Mouse (Mus musculus) stomach, embryonic 16.5 days (tissue): Measurements from ENCODE around the gene Iqsec1. TPM values are rescaled to one million over a fixed set of nuclear protein-coding genes. Genes with fewer than 3 reads are reported as not detected.

ENCODE experiments used
- ATAC-seq: fragments of 200-750 bp; cut with Nextera tagmentation; 2 replicates; pipeline ENCODE4 v1.8.0; 2017; ENCODE audit warnings: moderate number of reproducible peaks, moderate TSS enrichment; ENCODE audit not compliant: insufficient read depth, low FRiP score
- H3K27ac ChIP-seq: fragments of 300-500 bp; sonication (generic); 2 replicates; pipeline ENCODE4 v1.5.1; 2014; ENCODE audit warnings: low read length
- H3K27me3 ChIP-seq: fragments of 300-500 bp; sonication (generic); 2 replicates; pipeline ENCODE4 v1.6.1; 2014; ENCODE audit warnings: low read length, control low read depth, mixed read lengths; ENCODE audit not compliant: control insufficient read depth, insufficient read depth
- H3K36me3 ChIP-seq: fragments of 300-500 bp; sonication (generic); 2 replicates; pipeline ENCODE4 v1.6.1; 2014; ENCODE audit warnings: low read length; ENCODE audit not compliant: control insufficient read depth, insufficient read depth
- H3K4me1 ChIP-seq: fragments of 300-500 bp; sonication (generic); 2 replicates; pipeline ENCODE4 v1.6.1; 2014; ENCODE audit warnings: low read length, control low read depth, mixed read lengths; ENCODE audit not compliant: control insufficient read depth, insufficient read depth
- H3K4me2 ChIP-seq: fragments of 300-500 bp; sonication (generic); 2 replicates; pipeline ENCODE4 v1.6.1; 2014; ENCODE audit warnings: low read depth, low read length, mixed read lengths
- H3K4me3 ChIP-seq: fragments of 300-500 bp; sonication (generic); replicated peaks from 2 replicates; pipeline ENCODE4 v1.5.1; 2014; ENCODE audit warnings: mild to moderate bottlenecking, low read length
- H3K9ac ChIP-seq: fragments of 300-500 bp; sonication (generic); 2 replicates; pipeline ENCODE4 v1.6.1; 2014; ENCODE audit warnings: low read length
- H3K9me3 ChIP-seq: fragments of 300-500 bp; sonication (generic); replicated peaks from 2 replicates; pipeline ENCODE4 v1.6.1; 2016; ENCODE audit warnings: low read length, control low read depth; ENCODE audit not compliant: control insufficient read depth
- WGBS: fragments of 180-500 bp; shearing (Covaris S2); extraction: QIAGEN DNeasy Blood & Tissue Kit; methylation state at CpG from one replicate; pipeline ENCODE4 v1.1.7; 2014; 5-methylcytosine and 5-hydroxymethylcytosine counted together
- polyA plus RNA-seq: library from polyadenylated mRNA; unstranded; fragments of >200 nt; fragmentation: Nextera tagmentation; extraction: Ambion mirVana; gene quantifications from 2 replicates; pipeline ENCODE4 v1.2.1, GENCODE M21; 2015

Iqsec1 gene
- polyA plus RNA-seq, 1 experiment from 2014 or later: 8.3 TPM

GRCm38 (mm10) chr6:91004157-91004556 is 15.7 kb upstream of the Iqsec1 start:
- ATAC-seq: no peak
- H3K4me3 ChIP-seq: no peak overlapping the region
- no peaks in the 10 kb centered on the region for H3K36me3 ChIP-seq
- H3K27me3 ChIP-seq: no peaks in the 10 kb centered on the region
- no peak overlapping the region for H3K4me2 ChIP-seq
- H3K9ac ChIP-seq: no peak overlapping the region
- no peak overlapping the region for H3K27ac ChIP-seq
- WGBS: 85% methylated on average over 2 of the region's 2 CpGs
- no peaks in the 10 kb centered on the region for H3K4me1 ChIP-seq
- H3K9me3 ChIP-seq: no peaks in the 10 kb centered on the region

DNA sequence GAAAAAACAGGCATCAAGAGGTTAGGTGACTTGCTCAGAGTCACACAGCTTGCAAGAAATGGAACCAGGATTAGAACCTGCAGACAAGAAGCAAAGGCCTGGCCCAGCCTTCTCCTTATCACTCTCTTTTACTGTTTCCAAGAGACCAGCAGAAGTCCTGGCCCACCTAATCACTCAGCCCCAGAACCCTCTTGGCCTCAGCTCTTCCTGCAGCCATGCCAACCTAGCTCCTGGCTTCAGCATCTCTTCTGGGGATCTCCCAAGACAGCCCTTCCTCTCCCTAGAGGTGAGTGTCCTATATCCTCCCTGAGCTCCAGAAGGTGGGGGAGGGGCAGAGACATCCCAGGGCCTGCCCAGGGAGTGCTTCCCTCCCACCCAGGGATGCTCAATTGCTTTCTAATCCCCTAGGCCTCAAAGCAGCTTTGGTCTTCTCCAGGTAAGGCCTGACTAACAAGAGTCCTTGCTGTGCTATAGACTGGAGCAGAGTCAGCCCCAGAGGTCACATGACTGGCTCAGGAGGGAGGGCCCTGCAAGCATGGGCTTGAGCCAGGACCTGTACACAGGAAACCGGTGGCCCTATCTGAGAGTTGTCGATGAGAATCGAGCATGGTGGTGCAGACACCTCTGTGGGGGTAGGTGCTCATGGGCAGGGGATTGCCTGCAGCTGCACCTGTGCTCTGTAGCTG is 15.0 kb upstream of the Iqsec1 start:
- WGBS: 15% methylated on average over 3 of the region's 3 CpGs
- Histone ChIP-seq H3K9ac (no peak overlapping the region), H3K4me1 (no peaks in the 10 kb centered on the region), H3K4me2 (no peak overlapping the region), H3K4me3 (no peak overlapping the region), H3K27me3 (no peaks in the 10 kb centered on the region), H3K27ac (no peak overlapping the region), H3K9me3 (no peaks in the 10 kb centered on the region), H3K36me3 (no peaks in the 10 kb centered on the region)
- peak; percentile 66 for ATAC-seq

DNA sequence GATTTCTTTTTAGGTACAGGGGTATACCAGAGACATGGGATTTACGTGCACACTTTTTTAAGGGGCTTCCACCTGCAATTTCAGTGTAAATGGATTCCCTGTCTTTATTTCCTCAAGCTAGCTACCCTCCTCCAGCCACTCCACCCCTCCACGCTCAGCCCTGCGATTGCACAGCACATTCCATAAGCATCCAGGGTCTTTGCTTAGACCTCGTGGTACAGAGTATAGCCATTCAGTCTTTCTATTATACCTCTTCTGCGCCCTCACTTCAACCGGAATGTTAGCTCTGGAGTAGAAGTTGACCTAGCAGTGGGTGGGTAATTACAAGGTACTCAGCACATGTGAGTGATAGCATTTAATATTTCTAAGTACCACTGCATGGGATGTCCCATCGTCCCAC is 13.1 kb upstream of the Iqsec1 start:
- Histone ChIP-seq H3K36me3 (no peaks in the 10 kb centered on the region), H3K9ac (no peak overlapping the region), H3K4me1 (no peaks in the 10 kb centered on the region), H3K4me2 (no peak overlapping the region), H3K4me3 (no peak overlapping the region), H3K9me3 (no peaks in the 10 kb centered on the region), H3K27me3 (no peaks in the 10 kb centered on the region), H3K27ac (no peak overlapping the region)
- 43% methylated on average over 7 of the region's 7 CpGs for WGBS
- no peak for ATAC-seq

DNA sequence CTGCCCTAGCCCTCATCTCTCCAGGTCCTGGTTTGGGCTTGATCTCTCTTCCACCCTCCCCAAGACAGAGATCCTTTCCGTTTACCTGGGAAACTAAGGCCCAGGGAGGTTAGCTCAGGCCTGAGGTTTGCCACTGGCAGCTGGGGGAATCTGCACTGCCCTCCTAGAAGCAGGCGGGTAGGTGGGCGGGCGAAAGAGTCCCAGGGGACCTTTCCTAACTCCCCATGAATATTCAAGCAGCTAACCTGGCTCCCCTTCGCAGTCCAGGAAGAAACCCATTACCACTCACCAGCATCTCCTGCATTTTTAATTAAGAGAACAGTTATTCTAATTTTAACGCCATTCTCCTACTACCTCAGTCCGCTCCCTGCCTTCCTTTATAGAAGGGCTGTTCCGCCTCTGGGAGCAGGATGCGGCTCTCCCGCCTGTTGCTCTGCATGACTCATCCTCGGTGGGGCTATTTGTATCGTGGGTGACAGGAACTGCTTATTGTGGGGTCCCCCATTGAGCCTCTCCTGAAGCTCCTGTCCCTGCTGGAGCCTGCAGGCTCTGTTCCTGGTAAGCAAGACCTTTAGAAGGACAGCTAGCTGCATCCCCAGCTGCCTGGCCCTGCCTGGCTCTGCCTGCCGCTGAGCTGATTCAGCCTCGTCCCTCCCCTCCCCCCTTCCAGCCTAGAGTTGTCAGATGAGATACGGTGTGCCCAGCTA is 12.5 kb upstream of the Iqsec1 start:
- H3K9ac ChIP-seq: 0 out of 2 replicates have a peak overlapping the region, but pooled peaks have one; percentile 40
- no peaks in the 10 kb centered on the region for H3K4me1 ChIP-seq
- no peak overlapping the region for H3K4me3 ChIP-seq
- peak; percentile 52; the same call in 1 of the 2 replicates for ATAC-seq
- H3K36me3 ChIP-seq: no peaks in the 10 kb centered on the region
- H3K27me3 ChIP-seq: no peaks in the 10 kb centered on the region
- no peaks in the 10 kb centered on the region for H3K9me3 ChIP-seq
- peak overlapping the region; percentile 37 for H3K4me2 ChIP-seq
- H3K27ac ChIP-seq: no peak overlapping the region
- WGBS: 22% methylated on average over 15 of the region's 15 CpGs

- no peak overlapping the region for H3K27ac ChIP-seq
- H3K36me3 ChIP-seq: no peaks in the 10 kb centered on the region
- no peak for ATAC-seq
- no peak overlapping the region for H3K9ac ChIP-seq
- no peaks in the 10 kb centered on the region for H3K9me3 ChIP-seq
- H3K27me3 ChIP-seq: no peaks in the 10 kb centered on the region
- H3K4me1 ChIP-seq: no peaks in the 10 kb centered on the region
- no peak overlapping the region for H3K4me3 ChIP-seq
- no peak overlapping the region for H3K4me2 ChIP-seq
- 80% methylated on average over 4 of the region's 4 CpGs for WGBS
These were observed 10.7 kb upstream of the Iqsec1 start for GRCm38 (mm10) chr6:90999176-90999575.

DNA sequence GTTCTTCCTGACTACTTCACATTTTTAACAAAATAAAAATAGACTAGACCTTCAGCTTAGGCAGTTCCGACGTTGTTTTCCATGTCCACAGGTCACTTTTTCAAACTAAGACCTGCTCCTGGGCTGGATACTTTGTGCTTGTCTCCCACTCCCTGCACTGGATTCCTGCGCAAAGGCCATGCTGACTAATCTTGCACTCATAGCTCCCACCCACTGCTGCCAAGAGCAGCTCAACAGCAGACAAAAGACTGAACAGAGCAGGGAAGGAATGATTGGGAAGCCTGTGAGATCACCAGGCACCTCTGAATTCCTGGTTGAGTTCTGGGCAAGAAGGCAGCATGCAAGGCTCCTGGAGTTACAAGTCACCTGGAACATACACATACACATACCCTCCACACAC is 8.5 kb upstream of the Iqsec1 start:
- no peak overlapping the region for H3K27ac ChIP-seq
- no peaks in the 10 kb centered on the region for H3K9me3 ChIP-seq
- whole genome bisulfite sequencing: 85% methylated on average over 3 of the region's 3 CpGs
- no peaks in the 10 kb centered on the region for H3K27me3 ChIP-seq
- H3K4me1 ChIP-seq: no peaks in the 10 kb centered on the region
- no peak for ATAC-seq
- H3K4me3 ChIP-seq: no peak overlapping the region
- H3K9ac ChIP-seq: no peak overlapping the region
- H3K36me3 ChIP-seq: no peaks in the 10 kb centered on the region
- H3K4me2 ChIP-seq: no peak overlapping the region

DNA sequence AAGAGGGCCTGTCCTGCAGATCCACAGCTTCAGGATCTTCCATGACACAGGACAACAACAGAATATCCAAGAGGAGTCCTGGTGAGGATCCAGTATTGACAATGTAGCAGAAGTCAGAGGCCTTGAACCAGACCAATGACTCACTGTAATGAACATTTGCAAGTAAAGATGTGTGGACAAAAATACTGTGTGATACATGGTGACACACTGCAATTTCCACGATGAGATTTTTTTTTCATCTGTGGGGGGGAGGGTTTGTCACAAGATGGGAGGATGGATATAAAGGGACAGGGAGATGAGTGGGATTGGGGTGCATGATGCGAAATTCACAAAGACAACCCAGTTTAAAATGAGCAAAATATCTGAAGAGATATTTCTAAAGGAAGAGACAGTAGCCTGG is 7.7 kb upstream of the Iqsec1 start:
- H3K27me3 ChIP-seq: no peaks in the 10 kb centered on the region
- no peak for ATAC-seq
- no peak overlapping the region for H3K9ac ChIP-seq
- H3K36me3 ChIP-seq: no peaks in the 10 kb centered on the region
- no peaks in the 10 kb centered on the region for H3K9me3 ChIP-seq
- no peak overlapping the region for H3K4me3 ChIP-seq
- H3K27ac ChIP-seq: no peak overlapping the region
- WGBS: 92% methylated on average over 2 of the region's 2 CpGs
- no peak overlapping the region for H3K4me2 ChIP-seq
- no peaks in the 10 kb centered on the region for H3K4me1 ChIP-seq

GRCm38 (mm10) chr6:90988299-90988625 is 223 bp downstream of the Iqsec1 start:
- peaks cover 3% of the 10 kb centered on the region for H3K9me3 ChIP-seq
- H3K27me3 ChIP-seq: no peaks in the 10 kb centered on the region
- peak overlapping the region; percentile 66 for H3K4me3 ChIP-seq
- H3K4me1 ChIP-seq: peaks cover 31% of the 10 kb centered on the region
- no peak for ATAC-seq
- H3K9ac ChIP-seq: peak overlapping the region; percentile 88
- 1% methylated on average over 23 of the region's 59 CpGs for WGBS
- H3K27ac ChIP-seq: peak overlapping the region; percentile 70
- H3K36me3 ChIP-seq: no peaks in the 10 kb centered on the region
- H3K4me2 ChIP-seq: peak overlapping the region; percentile 98

DNA sequence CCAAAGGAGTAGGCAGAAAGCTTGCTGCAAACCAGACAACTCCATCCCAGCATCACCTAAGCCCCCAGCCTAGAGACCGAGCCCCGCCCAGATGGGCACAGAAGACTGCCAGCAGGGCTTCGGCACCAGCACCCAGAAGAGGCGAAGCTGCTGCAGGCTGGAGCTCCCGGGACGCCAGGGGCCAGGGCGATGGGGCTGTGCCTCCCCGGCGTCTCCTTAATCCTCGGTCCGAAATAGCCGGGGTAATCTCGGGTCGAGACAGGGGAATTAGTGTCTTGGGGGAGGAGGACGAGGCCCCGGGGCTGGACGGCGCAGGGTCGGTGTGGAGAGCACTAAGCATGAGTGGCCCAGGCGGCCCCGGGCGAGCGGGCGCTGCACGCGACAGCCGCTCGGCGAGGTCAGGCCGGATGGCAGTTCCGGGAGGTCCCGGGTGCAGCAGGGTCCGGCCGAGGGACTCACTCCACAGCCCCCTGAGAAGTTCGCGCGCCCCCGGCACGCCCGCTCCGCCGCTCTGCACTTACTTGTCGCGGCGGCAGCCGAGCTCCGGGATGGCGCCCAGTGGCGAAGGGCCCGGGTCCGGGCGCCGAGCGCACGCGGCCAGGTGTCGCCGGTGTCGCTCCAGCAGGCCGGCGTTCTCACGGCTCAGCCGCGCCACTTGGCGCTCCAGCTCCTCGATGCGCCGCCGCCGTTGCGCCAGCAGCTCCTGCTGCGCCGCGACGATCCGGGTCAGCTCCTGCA is 755 bp downstream of the Iqsec1 start:
- Histone ChIP-seq H3K27ac (peak overlapping the region; percentile 70), H3K27me3 (no peaks in the 10 kb centered on the region), H3K4me3 (peak overlapping the region; percentile 66), H3K36me3 (no peaks in the 10 kb centered on the region), H3K4me1 (peaks cover 31% of the 10 kb centered on the region), H3K4me2 (peak overlapping the region; percentile 98), H3K9me3 (peaks cover 3% of the 10 kb centered on the region), H3K9ac (peak overlapping the region; percentile 88)
- under 1% methylated on average over 70 of the region's 76 CpGs for WGBS
- ATAC-seq: peak; percentile 2; the same call in 1 of the 2 replicates
